Mouse (Mus musculus): ENCODE data around the gene Runx2. TPM values are rescaled to one million over a fixed set of nuclear protein-coding genes. Genes with fewer than 3 reads are reported as not detected.

Gene Runx2
- total and polyA plus RNA-seq, 3 experiments: not detected

DNA sequence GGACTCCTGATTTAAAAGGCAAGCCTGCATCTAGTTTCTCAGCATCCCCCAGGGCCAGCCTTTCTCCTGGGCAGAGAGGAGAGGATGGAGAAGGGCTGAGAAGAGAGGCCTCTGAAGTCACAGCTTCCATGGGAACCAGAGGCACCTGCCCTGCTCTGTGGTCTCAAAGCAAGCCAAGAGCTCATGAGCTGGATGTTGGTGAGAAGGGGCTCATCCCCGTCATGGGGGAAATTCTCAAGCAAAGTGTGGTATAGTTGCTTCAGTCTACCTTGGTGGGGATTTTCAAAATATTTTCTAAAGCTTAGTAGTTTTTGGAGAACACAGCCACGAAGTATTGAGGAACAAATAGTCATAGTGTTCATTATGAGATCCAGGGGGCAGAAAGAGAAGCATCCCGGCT lies 357.9 kb downstream of the Runx2 start:
- H3K4me1 ChIP-seq (ENCODE audit: control insufficient read depth in 1 of 2, insufficient read depth in 2 of 2, low read length in 2 of 2): no peaks in the 10 kb centered on the region
- DNase-seq (ENCODE audit: low read depth, low spot score): no peak
- H3K36me3 ChIP-seq (ENCODE audit: control insufficient read depth in 1 of 2, insufficient read depth in 2 of 2, low read length in 2 of 2): no peaks in the 10 kb centered on the region
- H3K9ac ChIP-seq (ENCODE audit: control insufficient read depth, low read depth, low read length, poor library complexity, severe bottlenecking): no peak overlapping the region
- no peak overlapping the region for H3K27ac ChIP-seq (ENCODE audit: control insufficient read depth, low read depth, low read length)
- no peak overlapping the region for H3K4me3 ChIP-seq (ENCODE audit: control insufficient read depth in 1 of 2, insufficient read depth in 1 of 2, low read depth in 2 of 2, low read length in 2 of 2)
- no peaks in the 10 kb centered on the region for H3K27me3 ChIP-seq (ENCODE audit: control insufficient read depth in 1 of 2, insufficient read depth in 2 of 2, low read length in 2 of 2)
- no peaks in the 10 kb centered on the region for H3K9me3 ChIP-seq (replicated peaks; ENCODE audit: insufficient read depth, low read length)
- no peak for TF ChIP-seq EP300 (IDR thresholded peaks at IDR 0.05; ENCODE audit: low read depth in 1 of 2, low read length in 2 of 2)
- no peak for TF ChIP-seq ZKSCAN1 (IDR thresholded peaks at IDR 0.05; ENCODE audit: low read depth, low read length)
- no peak for TF ChIP-seq NELFE (IDR thresholded peaks at IDR 0.05; ENCODE audit: low read depth, low read length)
- TF ChIP-seq TBP (IDR thresholded peaks at IDR 0.05; ENCODE audit: low read depth, low read length): no peak
- TF ChIP-seq CHD1 (IDR thresholded peaks at IDR 0.05; ENCODE audit: low read depth, low read length): no peak
- no peak for TF ChIP-seq ZNF384 (IDR thresholded peaks at IDR 0.05; ENCODE audit: low read depth, low read length)
- no peaks in the 10 kb centered on the region for H3K79me2 ChIP-seq (ENCODE audit: control insufficient read depth, insufficient read depth, low read length, poor library complexity)

- no peak overlapping the region for H3K27ac ChIP-seq (ENCODE audit: control insufficient read depth, low read depth, low read length)
- no peak overlapping the region for H3K4me3 ChIP-seq (ENCODE audit: control insufficient read depth in 1 of 2, insufficient read depth in 1 of 2, low read depth in 2 of 2, low read length in 2 of 2)
- no peak overlapping the region for H3K9ac ChIP-seq (ENCODE audit: control insufficient read depth, low read depth, low read length, poor library complexity, severe bottlenecking)
- DNase-seq (ENCODE audit: low read depth, low spot score): no peak
- H3K27me3 ChIP-seq (ENCODE audit: control insufficient read depth in 1 of 2, insufficient read depth in 2 of 2, low read length in 2 of 2): no peaks in the 10 kb centered on the region
- no peaks in the 10 kb centered on the region for H3K4me1 ChIP-seq (ENCODE audit: control insufficient read depth in 1 of 2, insufficient read depth in 2 of 2, low read length in 2 of 2)
- H3K9me3 ChIP-seq (replicated peaks; ENCODE audit: insufficient read depth, low read length): no peaks in the 10 kb centered on the region
- no peaks in the 10 kb centered on the region for H3K36me3 ChIP-seq (ENCODE audit: control insufficient read depth in 1 of 2, insufficient read depth in 2 of 2, low read length in 2 of 2)
- no peaks in the 10 kb centered on the region for H3K79me2 ChIP-seq (ENCODE audit: control insufficient read depth, insufficient read depth, low read length, poor library complexity)
- no peak for TF ChIP-seq ELF1 (IDR thresholded peaks at IDR 0.05; ENCODE audit: low read depth, low read length)
- TF ChIP-seq RAD21 (IDR thresholded peaks at IDR 0.05; ENCODE audit: low read depth, low read length): peak; percentile 31
- TF ChIP-seq MXI1 (IDR thresholded peaks at IDR 0.05; ENCODE audit: low read depth, low read length): no peak
- TF ChIP-seq MAZ (IDR thresholded peaks at IDR 0.05; ENCODE audit: low read depth, low read length): no peak
- TF ChIP-seq POLR2A (IDR thresholded peaks at IDR 0.05; ENCODE audit: control insufficient read depth in 1 of 2, insufficient read depth in 1 of 2, low read depth in 1 of 2, low read length in 2 of 2, poor library complexity in 1 of 2): no peak
- 0 out of 2 replicates have a peak, but pooled peaks have one; percentile 13 for TF ChIP-seq ZC3H11A (IDR thresholded peaks at IDR 0.05; ENCODE audit: low read depth, low read length)
- TF ChIP-seq RCOR1 (IDR thresholded peaks at IDR 0.05; ENCODE audit: low read depth, low read length): no peak
- no peak for TF ChIP-seq ZKSCAN1 (IDR thresholded peaks at IDR 0.05; ENCODE audit: low read depth, low read length)
- no peak for TF ChIP-seq POLR2AphosphoS2 (IDR thresholded peaks at IDR 0.05; ENCODE audit: low read length)
- TF ChIP-seq EP300 (IDR thresholded peaks at IDR 0.05; ENCODE audit: low read depth in 1 of 2, low read length in 2 of 2): no peak
- peak in 2 of 3 experiments; percentile 10 to 14; a peak in 1 of 6 replicates for TF ChIP-seq CTCF (IDR thresholded peaks at IDR 0.05 in 2 of 3, conservative IDR thresholded peaks at IDR 0.05 in 1 of 3; ENCODE audit: control insufficient read depth in 1 of 3, insufficient read depth in 1 of 3, low read depth in 2 of 3, low read length in 3 of 3, poor library complexity in 1 of 3, severe bottlenecking in 1 of 3)
- TF ChIP-seq ZMIZ1 (IDR thresholded peaks at IDR 0.05; ENCODE audit: low read depth, low read length): no peak
- TF ChIP-seq MYB (IDR thresholded peaks at IDR 0.05; ENCODE audit: low read depth, low read length): no peak
- no peak for TF ChIP-seq USF1 (IDR thresholded peaks at IDR 0.05; ENCODE audit: low read depth, low read length)
- TF ChIP-seq TBP (IDR thresholded peaks at IDR 0.05; ENCODE audit: low read depth, low read length): no peak
- no peak for TF ChIP-seq MAX (IDR thresholded peaks at IDR 0.05; ENCODE audit: low read length)
- no peak for TF ChIP-seq GABPA (IDR thresholded peaks at IDR 0.05; ENCODE audit: low read depth, low read length)
- no peak for TF ChIP-seq ETS1 (IDR thresholded peaks at IDR 0.05; ENCODE audit: low read depth, low read length)
- TF ChIP-seq TAL1 (IDR thresholded peaks at IDR 0.05; ENCODE audit: low read length): no peak
- no peak for TF ChIP-seq MYC (IDR thresholded peaks at IDR 0.05; ENCODE audit: low read depth, low read length)
- TF ChIP-seq E2F4 (IDR thresholded peaks at IDR 0.05; ENCODE audit: borderline replicate concordance, low read depth, low read length): no peak
- TF ChIP-seq NRF1 (IDR thresholded peaks at IDR 0.05; ENCODE audit: insufficient read depth, low read depth, low read length, poor library complexity, severe bottlenecking): no peak
- TF ChIP-seq BHLHE40 (IDR thresholded peaks at IDR 0.05; ENCODE audit: borderline replicate concordance, low read depth, low read length): no peak
- no peak for TF ChIP-seq JUND (IDR thresholded peaks at IDR 0.05; ENCODE audit: low read depth, low read length)
- no peak for TF ChIP-seq ZNF384 (IDR thresholded peaks at IDR 0.05; ENCODE audit: low read depth, low read length)
- TF ChIP-seq GATA1 (IDR thresholded peaks at IDR 0.05; ENCODE audit: low read depth, low read length): no peak
- peak; percentile 18; the same call in 1 of the 2 replicates for TF ChIP-seq SMC3 (IDR thresholded peaks at IDR 0.05; ENCODE audit: low read depth, low read length)
- TF ChIP-seq NELFE (IDR thresholded peaks at IDR 0.05; ENCODE audit: low read depth, low read length): no peak
- TF ChIP-seq USF2 (IDR thresholded peaks at IDR 0.05; ENCODE audit: borderline replicate concordance in 1 of 2, insufficient read depth in 1 of 2, low read depth in 1 of 2, low read length in 2 of 2): no peak
Observed at GRCm38 (mm10) chr17:44455681-44456600, 358.7 kb downstream of the Runx2 start.
